Mouse (Mus musculus): ENCODE results near the gene Pde6b. TPM values are rescaled to one million over a fixed set of nuclear protein-coding genes. Genes with fewer than 3 reads are reported as not detected.

Gene Pde6b
- 0.23 and 0.27 TPM in 2 replicates for polyA plus RNA-seq (2014; fragmentation: Nextera tagmentation; extraction: Ambion mirVana)

GRCm38 (mm10) chr5:108388201-108388600 is at the start of gene Pde6b:
Pde6b (plus strand) TSS chr5:108388391.
- Histone ChIP-seq H3K9me3 (ENCODE audit: control insufficient read depth, low read length) (no peaks in the 10 kb centered on the region), H3K36me3 (ENCODE audit: control insufficient read depth, insufficient read depth, low read length) (no peaks in the 10 kb centered on the region), H3K27me3 (ENCODE audit: control insufficient read depth, insufficient read depth, low read length) (0 out of 2 replicates have a peak, but pooled peaks cover 2% of the 10 kb centered on the region), H3K9ac (ENCODE audit: low read depth, low read length) (no peak within 1 kb of the TSS), H3K4me1 (ENCODE audit: control insufficient read depth, insufficient read depth, low read length) (no peaks in the 10 kb centered on the region), H3K4me2 (replicated peaks; ENCODE audit: low read depth, low read length) (no peak within 1 kb of the TSS), H3K4me3 (ENCODE audit: low read length) (no peak within 1 kb of the TSS), H3K27ac (ENCODE audit: low read depth, low read length) (no peak within 1 kb of the TSS)
- no peak for ATAC-seq (ENCODE audit: low FRiP score, low TSS enrichment)
- WGBS, result 76% methylated on average over 7 of the region's 7 CpGs

DNA sequence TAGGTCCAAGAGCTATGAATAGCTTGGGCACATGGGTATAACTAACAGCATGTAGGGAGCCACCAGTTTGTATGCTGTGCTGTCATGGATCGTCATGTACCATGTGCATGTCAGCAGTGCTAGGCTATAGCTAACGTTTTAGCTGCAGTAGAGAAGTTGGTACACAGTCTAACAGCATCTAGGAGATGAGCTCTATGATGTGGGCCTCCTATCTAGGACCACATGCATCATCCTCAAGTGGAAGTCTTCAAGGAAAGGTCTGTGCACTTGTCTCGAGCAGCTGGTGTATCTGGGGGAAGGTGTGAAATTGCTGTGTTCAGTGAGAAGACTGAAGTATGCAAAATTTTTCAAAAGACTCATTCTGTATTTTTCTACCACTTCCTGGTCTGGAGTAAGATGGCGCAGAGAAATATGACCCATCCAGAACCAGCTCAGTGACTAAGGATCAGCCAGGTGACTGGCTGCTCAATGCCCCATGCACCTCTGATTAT is 44.5 kb upstream of the Pde6b start:
- Histone ChIP-seq H3K9ac (ENCODE audit: low read depth, low read length) (no peak overlapping the region), H3K4me3 (ENCODE audit: low read length) (no peak overlapping the region), H3K27me3 (ENCODE audit: control insufficient read depth, insufficient read depth, low read length) (no peaks in the 10 kb centered on the region), H3K4me1 (ENCODE audit: control insufficient read depth, insufficient read depth, low read length) (no peaks in the 10 kb centered on the region), H3K27ac (ENCODE audit: low read depth, low read length) (no peak overlapping the region), H3K4me2 (replicated peaks; ENCODE audit: low read depth, low read length) (no peak overlapping the region), H3K36me3 (ENCODE audit: control insufficient read depth, insufficient read depth, low read length) (peaks cover 18% of the 10 kb centered on the region), H3K9me3 (ENCODE audit: control insufficient read depth, low read length) (no peaks in the 10 kb centered on the region)
- ATAC-seq (ENCODE audit: low FRiP score, low TSS enrichment), result no peak
- WGBS, result 91% methylated on average over 4 of the region's 4 CpGs

GRCm38 (mm10) chr5:108345313-108346071 is 42.7 kb upstream of the Pde6b start:
- H3K9me3 ChIP-seq (ENCODE audit: control insufficient read depth, low read length), result no peaks in the 10 kb centered on the region
- H3K4me2 ChIP-seq (replicated peaks; ENCODE audit: low read depth, low read length), result no peak overlapping the region
- no peaks in the 10 kb centered on the region for H3K4me1 ChIP-seq (ENCODE audit: control insufficient read depth, insufficient read depth, low read length)
- H3K9ac ChIP-seq (ENCODE audit: low read depth, low read length), result no peak overlapping the region
- ATAC-seq (ENCODE audit: low FRiP score, low TSS enrichment), result no peak
- 89% methylated on average over 10 of the region's 10 CpGs for WGBS
- no peak overlapping the region for H3K27ac ChIP-seq (ENCODE audit: low read depth, low read length)
- H3K4me3 ChIP-seq (ENCODE audit: low read length), result no peak overlapping the region
- peaks cover 21% of the 10 kb centered on the region; the same call in 1 of the 2 replicates for H3K36me3 ChIP-seq (ENCODE audit: control insufficient read depth, insufficient read depth, low read length)
- H3K27me3 ChIP-seq (ENCODE audit: control insufficient read depth, insufficient read depth, low read length), result no peaks in the 10 kb centered on the region

DNA sequence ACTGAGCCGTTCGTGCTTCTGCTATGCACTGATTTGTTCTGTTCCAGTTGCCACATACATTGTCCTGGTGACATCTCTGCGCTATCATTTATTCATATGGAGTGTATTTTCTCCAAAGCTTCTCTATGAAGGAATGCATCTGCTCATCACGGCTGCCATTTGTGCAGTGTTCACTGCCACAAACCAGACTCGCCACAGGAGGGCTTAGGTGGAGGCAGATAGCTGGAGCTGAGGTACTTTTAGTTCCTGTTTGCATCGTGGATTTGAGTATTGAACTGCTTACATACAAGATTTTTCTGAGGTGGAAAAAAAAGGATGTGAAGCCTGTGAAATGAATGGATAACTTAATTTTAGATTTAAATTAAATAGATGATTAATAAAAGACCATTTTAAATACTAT is 40.3 kb upstream of the Pde6b start:
- H3K9me3 ChIP-seq (ENCODE audit: control insufficient read depth, low read length), result no peaks in the 10 kb centered on the region
- no peaks in the 10 kb centered on the region for H3K27me3 ChIP-seq (ENCODE audit: control insufficient read depth, insufficient read depth, low read length)
- H3K36me3 ChIP-seq (ENCODE audit: control insufficient read depth, insufficient read depth, low read length), result peaks cover 21% of the 10 kb centered on the region; the same call in 1 of the 2 replicates
- ATAC-seq (ENCODE audit: low FRiP score, low TSS enrichment), result no peak
- no peak overlapping the region for H3K27ac ChIP-seq (ENCODE audit: low read depth, low read length)
- no peak overlapping the region for H3K4me2 ChIP-seq (replicated peaks; ENCODE audit: low read depth, low read length)
- H3K9ac ChIP-seq (ENCODE audit: low read depth, low read length), result no peak overlapping the region
- no peaks in the 10 kb centered on the region for H3K4me1 ChIP-seq (ENCODE audit: control insufficient read depth, insufficient read depth, low read length)
- WGBS, result 89% methylated on average over 6 of the region's 6 CpGs
- H3K4me3 ChIP-seq (ENCODE audit: low read length), result no peak overlapping the region

DNA sequence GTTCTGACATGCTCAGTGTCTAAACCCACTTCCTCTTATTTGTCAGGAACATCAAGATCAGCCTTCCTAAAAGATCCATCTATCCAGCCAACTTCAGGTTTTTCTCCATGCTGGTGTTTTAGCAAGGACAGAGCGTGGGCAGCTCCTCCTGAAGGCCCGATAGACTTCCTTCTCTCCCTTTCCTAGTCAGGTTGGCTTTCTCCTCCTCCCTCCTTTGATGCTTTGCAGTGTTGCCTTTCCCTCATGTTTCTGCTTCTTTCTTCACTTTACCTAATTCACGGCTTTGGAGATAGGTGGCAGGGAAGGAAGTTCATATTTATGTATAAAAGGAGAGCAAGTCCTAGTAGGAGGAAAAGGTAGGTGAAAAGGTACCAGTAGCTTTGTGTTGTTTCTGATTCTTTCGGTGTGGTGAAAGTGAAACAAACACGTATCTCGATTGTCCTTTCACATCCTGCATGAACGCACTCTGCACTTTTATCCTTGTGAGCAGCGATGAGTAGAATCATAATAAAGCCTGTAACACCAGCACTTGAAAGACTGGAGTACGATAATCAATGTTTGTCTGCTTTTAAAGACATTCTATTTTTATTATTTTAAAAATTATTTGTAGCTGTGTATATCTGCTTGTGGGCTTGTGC is 38.6 kb upstream of the Pde6b start:
- H3K27ac ChIP-seq (ENCODE audit: low read depth, low read length), result no peak overlapping the region
- no peak overlapping the region for H3K4me3 ChIP-seq (ENCODE audit: low read length)

GRCm38 (mm10) chr5:108354056-108354455 is 34.1 kb upstream of the Pde6b start:
- ATAC-seq (ENCODE audit: low FRiP score, low TSS enrichment), result no peak
- 81% methylated on average over 2 of the region's 2 CpGs for WGBS
- H3K9me3 ChIP-seq (ENCODE audit: control insufficient read depth, low read length), result no peaks in the 10 kb centered on the region

More for the DNA sequence above, 38.6 kb upstream of the Pde6b start:
- Histone ChIP-seq H3K4me2 (replicated peaks; ENCODE audit: low read depth, low read length) (no peak overlapping the region), H3K27me3 (ENCODE audit: control insufficient read depth, insufficient read depth, low read length) (no peaks in the 10 kb centered on the region), H3K36me3 (ENCODE audit: control insufficient read depth, insufficient read depth, low read length) (peaks cover 17% of the 10 kb centered on the region; the same call in 1 of the 2 replicates), H3K9ac (ENCODE audit: low read depth, low read length) (no peak overlapping the region), H3K9me3 (ENCODE audit: control insufficient read depth, low read length) (no peaks in the 10 kb centered on the region), H3K4me1 (ENCODE audit: control insufficient read depth, insufficient read depth, low read length) (no peaks in the 10 kb centered on the region)
- ATAC-seq (ENCODE audit: low FRiP score, low TSS enrichment), result no peak
- 94% methylated on average over 9 of the region's 9 CpGs for WGBS

DNA sequence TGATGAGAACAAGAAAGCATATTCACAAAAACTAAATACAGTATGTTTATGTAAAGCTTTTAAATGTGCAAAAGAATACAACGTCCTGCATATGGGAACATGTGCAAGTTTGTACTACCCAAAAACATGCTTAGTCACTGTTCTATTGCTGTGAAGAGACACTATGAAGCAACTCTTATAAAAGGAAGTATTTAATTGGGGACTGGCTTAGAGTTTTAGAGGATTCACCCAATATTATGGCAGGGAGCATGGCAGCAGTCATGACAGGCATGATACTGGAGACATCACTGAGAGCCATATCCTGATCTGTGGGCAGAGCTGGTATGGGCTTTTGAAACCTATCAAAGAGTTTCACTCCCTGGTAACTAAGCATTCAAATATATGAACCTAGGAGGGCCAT is 30.3 kb upstream of the Pde6b start:
- H3K27ac ChIP-seq (ENCODE audit: low read depth, low read length), result no peak overlapping the region
- no peak overlapping the region for H3K4me3 ChIP-seq (ENCODE audit: low read length)
- H3K4me1 ChIP-seq (ENCODE audit: control insufficient read depth, insufficient read depth, low read length), result no peaks in the 10 kb centered on the region
- H3K9ac ChIP-seq (ENCODE audit: low read depth, low read length), result no peak overlapping the region
- WGBS, result 93% methylated on average over 1 of the region's 1 CpGs
- no peaks in the 10 kb centered on the region for H3K9me3 ChIP-seq (ENCODE audit: control insufficient read depth, low read length)
- no peak overlapping the region for H3K4me2 ChIP-seq (replicated peaks; ENCODE audit: low read depth, low read length)
- H3K36me3 ChIP-seq (ENCODE audit: control insufficient read depth, insufficient read depth, low read length), result no peaks in the 10 kb centered on the region
- ATAC-seq (ENCODE audit: low FRiP score, low TSS enrichment), result no peak
- peaks cover 6% of the 10 kb centered on the region; the same call in 1 of the 2 replicates for H3K27me3 ChIP-seq (ENCODE audit: control insufficient read depth, insufficient read depth, low read length)

More at GRCm38 (mm10) chr5:108354056-108354455, 34.1 kb upstream of the Pde6b start:
- Histone ChIP-seq H3K27ac (ENCODE audit: low read depth, low read length) (no peak overlapping the region), H3K36me3 (ENCODE audit: control insufficient read depth, insufficient read depth, low read length) (peaks cover 6% of the 10 kb centered on the region; the same call in 1 of the 2 replicates), H3K27me3 (ENCODE audit: control insufficient read depth, insufficient read depth, low read length) (no peaks in the 10 kb centered on the region), H3K4me1 (ENCODE audit: control insufficient read depth, insufficient read depth, low read length) (no peaks in the 10 kb centered on the region), H3K4me2 (replicated peaks; ENCODE audit: low read depth, low read length) (no peak overlapping the region), H3K9ac (ENCODE audit: low read depth, low read length) (no peak overlapping the region), H3K4me3 (ENCODE audit: low read length) (no peak overlapping the region)

- H3K9ac ChIP-seq (ENCODE audit: low read depth, low read length), result no peak overlapping the region
- no peak overlapping the region for H3K27ac ChIP-seq (ENCODE audit: low read depth, low read length)
- no peak overlapping the region for H3K4me2 ChIP-seq (replicated peaks; ENCODE audit: low read depth, low read length)
- WGBS, result 89% methylated on average over 9 of the region's 9 CpGs
- H3K9me3 ChIP-seq (ENCODE audit: control insufficient read depth, low read length), result no peaks in the 10 kb centered on the region
- ATAC-seq (ENCODE audit: low FRiP score, low TSS enrichment), result no peak
- H3K36me3 ChIP-seq (ENCODE audit: control insufficient read depth, insufficient read depth, low read length), result no peaks in the 10 kb centered on the region
- H3K4me3 ChIP-seq (ENCODE audit: low read length), result no peak overlapping the region
- no peaks in the 10 kb centered on the region for H3K4me1 ChIP-seq (ENCODE audit: control insufficient read depth, insufficient read depth, low read length)
- H3K27me3 ChIP-seq (ENCODE audit: control insufficient read depth, insufficient read depth, low read length), result peaks cover 21% of the 10 kb centered on the region
Measured at GRCm38 (mm10) chr5:108359491-108359890, 28.7 kb upstream of the Pde6b start.

GRCm38 (mm10) chr5:108360211-108360610 is 28.0 kb upstream of the Pde6b start:
- H3K27me3 ChIP-seq (ENCODE audit: control insufficient read depth, insufficient read depth, low read length), result peaks cover 28% of the 10 kb centered on the region
- H3K36me3 ChIP-seq (ENCODE audit: control insufficient read depth, insufficient read depth, low read length), result no peaks in the 10 kb centered on the region
- no peak for ATAC-seq (ENCODE audit: low FRiP score, low TSS enrichment)
- 85% methylated on average over 4 of the region's 4 CpGs for WGBS
- no peak overlapping the region for H3K27ac ChIP-seq (ENCODE audit: low read depth, low read length)
- H3K9ac ChIP-seq (ENCODE audit: low read depth, low read length), result no peak overlapping the region
- no peak overlapping the region for H3K4me3 ChIP-seq (ENCODE audit: low read length)
- no peaks in the 10 kb centered on the region for H3K4me1 ChIP-seq (ENCODE audit: control insufficient read depth, insufficient read depth, low read length)
- no peaks in the 10 kb centered on the region for H3K9me3 ChIP-seq (ENCODE audit: control insufficient read depth, low read length)
- H3K4me2 ChIP-seq (replicated peaks; ENCODE audit: low read depth, low read length), result no peak overlapping the region
